Comparison of ENCODE assay signal across 8 mouse cellular contexts in genomic region chr12:84163133-84163532, GRCm38 (mm10). TPM values are rescaled to one million over a fixed set of nuclear protein-coding genes. Genes with fewer than 3 reads are reported as not detected.
DNase-seq lines count a peak whose midpoint lies in the region; ATAC-seq and TF ChIP-seq lines count a peak whose summit lies in the region.

No protein-coding gene starts in this region.

- WGBS in lung, adult 2 months, result 62% methylated on average over 9 of the region's 9 CpGs

- ATAC-seq in frontal cortex, adult (ENCODE audit: low TSS enrichment), result 0 out of 2 replicates have a peak, but pooled peaks have one; percentile 45
- ATAC-seq in activated CD4-positive, CD25-positive, alpha-beta regulatory T cell, adult 4 months, result peak; percentile 62

- DNase-seq in frontal cortex, postnatal 25 days (ENCODE audit: low spot score in 2 of 2), result no peak
- DNase-seq in A20 (ENCODE audit: low read depth, low spot score), result peak; percentile 52
- peak; percentile 61 for DNase-seq in lung, adult 2 months
- DNase-seq in thymus, postnatal 25 days, result peak; percentile 64
- no peak for DNase-seq in c-Kit-positive CD71-positive TER-119-positive erythroid progenitor cells, embryonic 14.5 days (ENCODE audit: low spot score)
- DNase-seq in frontal cortex, postnatal 36 days (ENCODE audit: low spot score in 2 of 2), result no peak

- H3K4me1 ChIP-seq in lung, adult 2 months (ENCODE audit: control insufficient read depth, insufficient read depth, low read length), result peaks cover 26% of the 10 kb centered on the region

- H3K4me3 ChIP-seq in lung, adult 2 months (replicated peaks; ENCODE audit: extremely low read depth, low read depth, low read length), result no peak overlapping the region

- TF ChIP-seq POLR2A in lung, adult 2 months (IDR thresholded peaks at IDR 0.05; ENCODE audit: borderline replicate concordance, extremely low read depth, low read depth, low read length), result no peak

- TF ChIP-seq CTCF in lung, adult 2 months (IDR thresholded peaks at IDR 0.05; ENCODE audit: insufficient read depth, low read length), result peak; percentile 84

RNA-seq across cellular contexts. Expression of gene Pnma1, which starts 14.8 kb away (rescaled TPM):
- not detected for polyA plus RNA-seq in activated CD4-positive, CD25-positive, alpha-beta regulatory T cell, adult 4 months (2017; shearing (Covaris generic))
- polyA plus RNA-seq in lung, adult 2 months (2012; rRNA removed), result 0.84 and 1.3 TPM in 2 replicates

RNA-seq across cellular contexts. Expression of gene Dnal1, which starts 49.0 kb away (rescaled TPM):
- polyA plus RNA-seq in activated CD4-positive, CD25-positive, alpha-beta regulatory T cell, adult 4 months (2017; shearing (Covaris generic)), result under 1 TPM in 1 of 2 experiments, not detected in 1; 0.81 TPM
- 4.6 and 9.2 TPM in 2 replicates for polyA plus RNA-seq in lung, adult 2 months (2012; rRNA removed)

RNA-seq across cellular contexts. Expression of gene Elmsan1, which starts 55.5 kb away (rescaled TPM):
- polyA plus RNA-seq in activated CD4-positive, CD25-positive, alpha-beta regulatory T cell, adult 4 months (2017; shearing (Covaris generic)), result 1 to 10 TPM; 6.8 to 7.1 TPM
- polyA plus RNA-seq in lung, adult 2 months (2012; rRNA removed), result 26.5 and 29.5 TPM in 2 replicates

Comparison
In these comparisons a context has a peak if more than half of its experiments do, and no peak if none do; other contexts are left out.
1. DNase-seq: peak in A20 (single experiment), lung, adult 2 months (single experiment) and thymus, postnatal 25 days (single experiment); none in frontal cortex, postnatal 25 days (0 of 2), c-Kit-positive CD71-positive TER-119-positive erythroid progenitor cells, embryonic 14.5 days (single experiment) and frontal cortex, postnatal 36 days (0 of 2).